Mouse (Mus musculus) MEL (cell line): ENCODE data around the gene AW011738. TPM values are rescaled to one million over a fixed set of nuclear protein-coding genes. Genes with fewer than 3 reads are reported as not detected.

ENCODE experiments used
- DNase-seq: peaks from one replicate; pipeline ENCODE4 v3.0.0; 2011; ENCODE audit warnings: low read depth, low spot score
- H3K27ac ChIP-seq: 2 replicates; pipeline ENCODE4 v1.5.1; 2012; ENCODE audit warnings: low read depth, mild to moderate bottlenecking, control low read depth, low read length, moderate library complexity; ENCODE audit not compliant: control insufficient read depth
- H3K27me3 ChIP-seq, 2 experiments: fragments of 150-350 bp in 1 of 2; sonication (generic) in 1 of 2; 2 replicates each; pipeline ENCODE4 v1.6.1; 2012; ENCODE audit warnings: low read length in 2 of 2, mild to moderate bottlenecking in 2 of 2, improper control_type of control experiment in 1 of 2, moderate library complexity in 1 of 2; ENCODE audit not compliant: insufficient read depth in 2 of 2, control insufficient read depth in 1 of 2
- H3K36me3 ChIP-seq, 2 experiments: 2 replicates each; pipeline ENCODE4 v1.6.1; 2012 to 2014; ENCODE audit warnings: low read length in 2 of 2, improper control_type of control experiment in 1 of 2, inconsistent platforms in 1 of 2, mild to moderate bottlenecking in 1 of 2; ENCODE audit not compliant: insufficient read depth in 2 of 2, control insufficient read depth in 1 of 2
- H3K4me1 ChIP-seq, 2 experiments: fragments of 150-350 bp in 1 of 2; sonication (generic) in 1 of 2; 2 replicates each; pipeline ENCODE4 v1.6.1; 2012; ENCODE audit warnings: low read length in 2 of 2, improper control_type of control experiment in 1 of 2, mild to moderate bottlenecking in 1 of 2; ENCODE audit not compliant: insufficient read depth in 2 of 2, control insufficient read depth in 1 of 2
- H3K4me3 ChIP-seq, 2 experiments: fragments of 150-350 bp in 1 of 2; sonication (generic) in 1 of 2; 2 replicates each; pipeline ENCODE4 v1.5.1; 2012; ENCODE audit warnings: low read depth in 2 of 2, low read length in 2 of 2, mild to moderate bottlenecking in 2 of 2, moderate library complexity in 2 of 2, control low read depth in 1 of 2, improper control_type of control experiment in 1 of 2; ENCODE audit not compliant: control insufficient read depth in 1 of 2, insufficient read depth in 1 of 2
- H3K79me2 ChIP-seq: 2 replicates; pipeline ENCODE4 v1.6.1; 2012; ENCODE audit warnings: mild to moderate bottlenecking, low read length, moderate library complexity; ENCODE audit not compliant: control insufficient read depth, poor library complexity, insufficient read depth
- H3K9ac ChIP-seq: 2 replicates; pipeline ENCODE4 v1.6.1; 2012; ENCODE audit warnings: low read depth, mild to moderate bottlenecking, control low read depth, low read length, moderate library complexity; ENCODE audit not compliant: control insufficient read depth, poor library complexity, severe bottlenecking
- H3K9me3 ChIP-seq: fragments of 150-350 bp; sonication (generic); replicated peaks from 2 replicates; pipeline ENCODE4 v1.6.1; 2012; ENCODE audit warnings: mild to moderate bottlenecking, low read length, improper control_type of control experiment, moderate library complexity; ENCODE audit not compliant: insufficient read depth
- E2F4 ChIP-seq: IDR thresholded peaks from 2 replicates; pipeline ENCODE4 v1.6.1; 2011; ENCODE audit warnings: low read depth, low read length, improper control_type of control experiment, borderline replicate concordance
- ELF1 ChIP-seq: IDR thresholded peaks from 2 replicates; pipeline ENCODE4 v1.6.1; 2014; ENCODE audit warnings: low read depth, mild to moderate bottlenecking, inconsistent platforms, low read length, improper control_type of control experiment, moderate library complexity
- EP300 ChIP-seq, 2 experiments: IDR thresholded peaks; 2 replicates each; pipeline ENCODE4 v1.6.1; 2011; ENCODE audit warnings: improper control_type of control experiment in 2 of 2, low read length in 2 of 2, low read depth in 1 of 2, mild to moderate bottlenecking in 1 of 2
- GABPA ChIP-seq: IDR thresholded peaks from 2 replicates; pipeline ENCODE4 v1.6.1; 2012; ENCODE audit warnings: low read depth, mild to moderate bottlenecking, inconsistent platforms, low read length, improper control_type of control experiment, moderate library complexity
- GATA1 ChIP-seq: IDR thresholded peaks from 2 replicates; pipeline ENCODE4 v1.6.1; 2011; ENCODE audit warnings: low read depth, low read length, improper control_type of control experiment
- KAT2A ChIP-seq: conservative IDR thresholded peaks from 2 replicates; pipeline ENCODE4 v1.6.1; 2012; ENCODE audit warnings: low read depth, low read length, improper control_type of control experiment, inconsistent platforms
- MAFK ChIP-seq: IDR thresholded peaks from 2 replicates; pipeline ENCODE4 v1.6.1; 2011; ENCODE audit warnings: low read depth, mild to moderate bottlenecking, low read length, improper control_type of control experiment, borderline replicate concordance
- MAZ ChIP-seq: IDR thresholded peaks from 2 replicates; pipeline ENCODE4 v1.6.1; 2012; ENCODE audit warnings: low read depth, mild to moderate bottlenecking, inconsistent platforms, low read length, improper control_type of control experiment
- MXI1 ChIP-seq: IDR thresholded peaks from 2 replicates; pipeline ENCODE4 v1.6.1; 2011; ENCODE audit warnings: mild to moderate bottlenecking, low read depth, low read length, improper control_type of control experiment
- NRF1 ChIP-seq: IDR thresholded peaks from 2 replicates; pipeline ENCODE4 v1.6.1; 2014; ENCODE audit warnings: low read depth, mild to moderate bottlenecking, inconsistent platforms, low read length, improper control_type of control experiment, moderate library complexity; ENCODE audit not compliant: poor library complexity, insufficient read depth, severe bottlenecking
- RAD21 ChIP-seq: IDR thresholded peaks from 2 replicates; pipeline ENCODE4 v1.6.1; 2011; ENCODE audit warnings: mild to moderate bottlenecking, low read depth, low read length, improper control_type of control experiment
- RCOR1 ChIP-seq: IDR thresholded peaks from 2 replicates; pipeline ENCODE4 v1.6.1; 2012; ENCODE audit warnings: low read depth, mild to moderate bottlenecking, inconsistent platforms, low read length, improper control_type of control experiment
- TAL1 ChIP-seq: IDR thresholded peaks from 2 replicates; pipeline ENCODE4 v1.6.1; 2012; ENCODE audit warnings: mild to moderate bottlenecking, inconsistent platforms, low read length, moderate library complexity, mixed read lengths
- TBP ChIP-seq: IDR thresholded peaks from 2 replicates; pipeline ENCODE4 v1.8.0; 2011; ENCODE audit warnings: low read depth, low read length, improper control_type of control experiment
- TCF12 ChIP-seq: IDR thresholded peaks from 2 replicates; pipeline ENCODE4 v1.6.1; 2014; ENCODE audit warnings: low read depth, mild to moderate bottlenecking, inconsistent platforms, low read length, improper control_type of control experiment, moderate library complexity
- UBTF ChIP-seq: IDR thresholded peaks from 2 replicates; pipeline ENCODE4 v1.6.1; 2012; ENCODE audit warnings: low read depth, mild to moderate bottlenecking, inconsistent platforms, low read length, improper control_type of control experiment, moderate library complexity, borderline replicate concordance; ENCODE audit not compliant: insufficient read depth
- USF1 ChIP-seq: IDR thresholded peaks from 2 replicates; pipeline ENCODE4 v1.6.1; 2014; ENCODE audit warnings: low read depth, mild to moderate bottlenecking, inconsistent platforms, low read length, improper control_type of control experiment, moderate library complexity
- ZKSCAN1 ChIP-seq: IDR thresholded peaks from 2 replicates; pipeline ENCODE4 v1.6.1; 2012; ENCODE audit warnings: low read depth, mild to moderate bottlenecking, inconsistent platforms, low read length, improper control_type of control experiment, moderate library complexity
- ZNF384 ChIP-seq: IDR thresholded peaks from 2 replicates; pipeline ENCODE4 v1.6.1; 2012; ENCODE audit warnings: low read depth, mild to moderate bottlenecking, inconsistent platforms, low read length, improper control_type of control experiment
- polyA plus RNA-seq, 2 experiments: library from polyadenylated mRNA; stranded (reverse) in 1 of 2; unstranded in 1 of 2; fragments of >175 nt in 1 of 2; fragments of >200 nt in 1 of 2; gene quantifications; 2 replicates each; pipeline versions ENCODE4 v1.2.1 to v1.2.4; 2012; ENCODE audit warnings: low replicate concordance in 2 of 2, low read depth in 1 of 2; ENCODE audit not compliant: insufficient read length in 2 of 2, insufficient read depth in 1 of 2, missing spikeins in 1 of 2
- total RNA-seq: library from RNA; depleted of rRNA; stranded (reverse); fragments of 300-350 nt; gene quantifications from 2 replicates; pipeline ENCODE4 v1.2.3, GENCODE M21; 2012

Gene AW011738
- total and polyA plus RNA-seq, 3 experiments: 3.2 to 3.8 TPM; not detected in 1

GRCm38 (mm10) chr4:156188162-156188810 is 14.8 kb upstream of the AW011738 start:
- DNase-seq: no peak
- H3K27ac ChIP-seq: no peak overlapping the region
- H3K9ac ChIP-seq: no peak overlapping the region
- H3K36me3 ChIP-seq: peaks cover 0 to 16% of the 10 kb centered on the region in 2 experiments; a peak in 3 of 4 replicates
- H3K79me2 ChIP-seq: no peaks in the 10 kb centered on the region
- H3K9me3 ChIP-seq: no peaks in the 10 kb centered on the region
- no peaks in the 10 kb centered on the region for H3K27me3 ChIP-seq
- no peak overlapping the region for H3K4me3 ChIP-seq
- TF ChIP-seq GABPA (no peak), NRF1 (no peak), TAL1 (no peak), ELF1 (no peak), E2F4 (no peak), KAT2A (no peak), EP300 (IDR thresholded peaks at IDR 0.05; ENCODE audit: low read depth in 1 of 2, low read length in 2 of 2) (no peak), RCOR1 (no peak), RAD21 (no peak), GATA1 (no peak), MAFK (no peak), TCF12 (no peak), TBP (no peak), ZNF384 (no peak)
- peaks cover 13 to 26% of the 10 kb centered on the region in 2 experiments for H3K4me1 ChIP-seq

- no peak for TF ChIP-seq USF1
- no peak for TF ChIP-seq RAD21
- no peak for TF ChIP-seq TAL1
- TF ChIP-seq ELF1: no peak
- no peak for TF ChIP-seq ZKSCAN1
- TF ChIP-seq UBTF: no peak
- TF ChIP-seq MAZ: no peak
- no peak for TF ChIP-seq MXI1
- TF ChIP-seq, all 39 proteins: peak for 0
- H3K27ac ChIP-seq: no peak overlapping the region
- no peaks in the 10 kb centered on the region for H3K9me3 ChIP-seq
- peaks cover 11 to 20% of the 10 kb centered on the region in 2 experiments for H3K4me1 ChIP-seq
- no peaks in the 10 kb centered on the region for H3K27me3 ChIP-seq
- no peak for DNase-seq
- H3K36me3 ChIP-seq: peaks cover 0 to 11% of the 10 kb centered on the region in 2 experiments; a peak in 3 of 4 replicates
- H3K9ac ChIP-seq: no peak overlapping the region
- H3K4me3 ChIP-seq: no peak overlapping the region
- no peaks in the 10 kb centered on the region for H3K79me2 ChIP-seq
Measured at GRCm38 (mm10) chr4:156188811-156189323, 14.2 kb upstream of the AW011738 start.
